Mouse (Mus musculus) hematopoietic stem cell, adult 5-6 weeks (primary cell): Measurements from ENCODE around the gene Bicc1. TPM values are rescaled to one million over a fixed set of nuclear protein-coding genes. Genes with fewer than 3 reads are reported as not detected.

Source experiments
- ATAC-seq, 2 experiments: fragments of 125-278 bp in 1 of 2; replicated peaks in 1 of 2; 2 replicates each; pipeline ENCODE4 v1.8.0; 2016 to 2017; ENCODE audit warnings: inconsistent platforms in 2 of 2, mild to moderate bottlenecking in 2 of 2, moderate number of reproducible peaks in 2 of 2, low read depth in 1 of 2, moderate TSS enrichment in 1 of 2; ENCODE audit not compliant: low FRiP score in 2 of 2, poor library complexity in 2 of 2, severe bottlenecking in 2 of 2, insufficient read depth in 1 of 2, low TSS enrichment in 1 of 2
- total RNA-seq: library from RNA; stranded (forward); fragments of 172-1452, 232-1000 nt; gene quantifications from 2 replicates; pipeline ENCODE4 v1.2.3, GENCODE M21; 2017

The Bicc1 gene
- 0.40 TPM in 1 of 2 replicates, not detected in the other for total RNA-seq

- ATAC-seq: no peak
These were observed at the start of gene Bicc1 for GRCm38 (mm10) chr10:71159676-71160235. Gene Bicc1 (minus strand): TSS chr10:71159700.

- ATAC-seq: no peak
These were observed 42.0 kb upstream of the Bicc1 start for GRCm38 (mm10) chr10:71201512-71201911.

- no peak for ATAC-seq
These were observed 41.5 kb upstream of the Bicc1 start for GRCm38 (mm10) chr10:71200964-71201363.

- no peak for ATAC-seq
These were observed 39.2 kb upstream of the Bicc1 start for GRCm38 (mm10) chr10:71198676-71199075.

GRCm38 (mm10) chr10:71197036-71197785 lies 37.7 kb upstream of the Bicc1 start:
- no peak for ATAC-seq

- no peak for ATAC-seq
These were observed 36.0 kb upstream of the Bicc1 start for GRCm38 (mm10) chr10:71195501-71195900.

GRCm38 (mm10) chr10:71194713-71195112 lies 35.2 kb upstream of the Bicc1 start:
- no peak for ATAC-seq

GRCm38 (mm10) chr10:71193319-71193718 lies 33.8 kb upstream of the Bicc1 start:
- no peak for ATAC-seq

GRCm38 (mm10) chr10:71192886-71193285 lies 33.4 kb upstream of the Bicc1 start:
- ATAC-seq: no peak

GRCm38 (mm10) chr10:71188681-71189080 lies 29.2 kb upstream of the Bicc1 start:
- ATAC-seq: no peak

GRCm38 (mm10) chr10:71185059-71185458 lies 25.6 kb upstream of the Bicc1 start:
- no peak for ATAC-seq

GRCm38 (mm10) chr10:71183339-71184031 lies 24.0 kb upstream of the Bicc1 start:
- no peak for ATAC-seq

- no peak for ATAC-seq
These were observed 22.4 kb upstream of the Bicc1 start for GRCm38 (mm10) chr10:71181931-71182330.

GRCm38 (mm10) chr10:71181091-71181490 lies 21.6 kb upstream of the Bicc1 start:
- no peak for ATAC-seq

- ATAC-seq: no peak
These were observed 20.6 kb upstream of the Bicc1 start for GRCm38 (mm10) chr10:71180057-71180456.

- no peak for ATAC-seq
These were observed 17.7 kb upstream of the Bicc1 start for GRCm38 (mm10) chr10:71177201-71177600.

GRCm38 (mm10) chr10:71176341-71176740 lies 16.8 kb upstream of the Bicc1 start:
- ATAC-seq: no peak

- no peak for ATAC-seq
These were observed 15.8 kb upstream of the Bicc1 start for GRCm38 (mm10) chr10:71175280-71175679.
